29 mouse cellular contexts compared by ENCODE assay signal in genomic region chr10:119272005-119272404, GRCm38 (mm10). TPM values are rescaled to one million over a fixed set of nuclear protein-coding genes. Genes with fewer than 3 reads are reported as not detected.
DNase-seq lines count a peak whose midpoint lies in the region; ATAC-seq lines count a peak whose summit lies in the region.
"Had no signal": no experiment of that assay in that cellular context is flagged by ENCODE, and none has a peak within 500 bp of the region (broad histone marks: within the 10 kb centered on the region; RNA-seq: fewer than 3 reads in every experiment).

No protein-coding gene starts in this region.

- H3K4me1 ChIP-seq in heart, embryonic 10.5 days: no peaks in the 10 kb centered on the region
- 0 out of 2 replicates have a peak, but pooled peaks cover 2% of the 10 kb centered on the region for H3K4me1 ChIP-seq in midbrain, embryonic 11.5 days (ENCODE audit: control insufficient read depth, insufficient read depth, low read length)
- no peaks in the 10 kb centered on the region for H3K4me1 ChIP-seq in midbrain, embryonic 16.5 days (ENCODE audit: control insufficient read depth, insufficient read depth, low read length)
- H3K4me1 ChIP-seq: embryonic facial prominence, embryonic 13.5 days; embryonic facial prominence, embryonic 15.5 days had no signal

- no peaks in the 10 kb centered on the region for H3K27me3 ChIP-seq in heart, embryonic 10.5 days (ENCODE audit: insufficient read depth, poor library complexity, severe bottlenecking)
- no peaks in the 10 kb centered on the region for H3K27me3 ChIP-seq in midbrain, embryonic 11.5 days (ENCODE audit: control insufficient read depth, insufficient read depth, low read length)
- no peaks in the 10 kb centered on the region for H3K27me3 ChIP-seq in midbrain, embryonic 16.5 days (ENCODE audit: control insufficient read depth, insufficient read depth, low read depth, low read length)
- H3K27me3 ChIP-seq: CH12.LX; embryonic facial prominence, embryonic 13.5 days; embryonic facial prominence, embryonic 15.5 days; forebrain, embryonic 12.5 days had no signal

- H3K27ac ChIP-seq in heart, embryonic 10.5 days: no peak overlapping the region
- H3K27ac ChIP-seq in midbrain, embryonic 11.5 days (ENCODE audit: low read depth, low read length): no peak overlapping the region
- no peak overlapping the region for H3K27ac ChIP-seq in midbrain, embryonic 16.5 days (ENCODE audit: low read length)
- H3K27ac ChIP-seq: embryonic facial prominence, embryonic 13.5 days; embryonic facial prominence, embryonic 15.5 days; forebrain, embryonic 12.5 days had no signal

- ATAC-seq in frontal cortex, adult (ENCODE audit: low TSS enrichment): peak; percentile 64
- no peak for ATAC-seq in midbrain, embryonic 11.5 days (ENCODE audit: low FRiP score)
- ATAC-seq in midbrain, embryonic 16.5 days: no peak
- ATAC-seq: activated CD4-positive, CD25-positive, alpha-beta regulatory T cell, adult 4 months; CD4-positive, CD25-positive, alpha-beta regulatory T cell, adult 4 months; forebrain, embryonic 14.5 days; Patski had no signal

- WGBS in heart, embryonic 10.5 days: 91% methylated on average over 10 of the region's 10 CpGs
- WGBS in midbrain, embryonic 11.5 days: 96% methylated on average over 10 of the region's 10 CpGs
- 94% methylated on average over 10 of the region's 10 CpGs for WGBS in midbrain, embryonic 16.5 days

- H3K36me3 ChIP-seq in heart, embryonic 10.5 days: no peaks in the 10 kb centered on the region
- H3K36me3 ChIP-seq in midbrain, embryonic 11.5 days (ENCODE audit: control insufficient read depth, insufficient read depth, low read length): no peaks in the 10 kb centered on the region
- no peaks in the 10 kb centered on the region for H3K36me3 ChIP-seq in midbrain, embryonic 16.5 days (ENCODE audit: control insufficient read depth, insufficient read depth, low read length)
- H3K36me3 ChIP-seq: embryonic facial prominence, embryonic 13.5 days; embryonic facial prominence, embryonic 15.5 days; forebrain, embryonic 10.5 days; forebrain, embryonic 12.5 days; G1E had no signal

- H3K4me2 ChIP-seq in midbrain, embryonic 11.5 days: no peak overlapping the region
- no peak overlapping the region for H3K4me2 ChIP-seq in midbrain, embryonic 16.5 days (ENCODE audit: low read length)
- H3K4me2 ChIP-seq: embryonic facial prominence, embryonic 13.5 days; embryonic facial prominence, embryonic 15.5 days; forebrain, embryonic 12.5 days had no signal

- intact Hi-C loops in heart, postnatal 36 days (cut with DNase I): no loop called here

- no peak overlapping the region for H3K9ac ChIP-seq in midbrain, embryonic 11.5 days (ENCODE audit: low read length)
- no peak overlapping the region for H3K9ac ChIP-seq in midbrain, embryonic 16.5 days (ENCODE audit: low read depth, low read length)
- H3K9ac ChIP-seq: embryonic facial prominence, embryonic 13.5 days; embryonic facial prominence, embryonic 15.5 days; forebrain, embryonic 12.5 days had no signal

- no peak overlapping the region for H3K4me3 ChIP-seq in heart, embryonic 10.5 days
- no peak overlapping the region for H3K4me3 ChIP-seq in midbrain, embryonic 11.5 days (ENCODE audit: low read depth, low read length)
- no peak overlapping the region for H3K4me3 ChIP-seq in midbrain, embryonic 16.5 days (ENCODE audit: low read depth, low read length)
- H3K4me3 ChIP-seq: embryonic facial prominence, embryonic 13.5 days; embryonic facial prominence, embryonic 15.5 days; erythroblast, embryonic 14.5 days; forebrain, embryonic 10.5 days; forebrain, embryonic 12.5 days had no signal

- no peaks in the 10 kb centered on the region for H3K9me3 ChIP-seq in heart, embryonic 10.5 days
- H3K9me3 ChIP-seq in midbrain, embryonic 11.5 days (ENCODE audit: control insufficient read depth, low read length): no peaks in the 10 kb centered on the region
- no peaks in the 10 kb centered on the region for H3K9me3 ChIP-seq in midbrain, embryonic 16.5 days (replicated peaks; ENCODE audit: control insufficient read depth, low read length, poor library complexity, severe bottlenecking)
- H3K9me3 ChIP-seq: embryonic facial prominence, embryonic 15.5 days; forebrain, embryonic 10.5 days; forebrain, embryonic 12.5 days; G1E had no signal

- DNase-seq in frontal cortex, postnatal 25 days (ENCODE audit: low spot score in 2 of 2): no peak
- peak; percentile 22 for DNase-seq in heart, embryonic 10.5 days (ENCODE audit: low spot score)
- DNase-seq in heart, postnatal 36 days: no peak
- peak; percentile 59 for DNase-seq in midbrain, embryonic 11.5 days (ENCODE audit: low spot score, missing footprints)
- peak; percentile 22 for DNase-seq in brain, adult 2 months (ENCODE audit: low read depth, low spot score)
- DNase-seq: adrenal gland, adult 8-10 months; adrenal gland, postnatal 14 days; adrenal gland, postnatal 36 days; B cell, adult 2 months; cerebellum, adult 11 months; cerebellum, adult 18-20 months; cerebellum, adult 8-10 months; cerebellum, adult 9-11 months; cerebellum, postnatal 14 days; cerebellum, postnatal 36 days; embryo, embryonic 11 days had no signal

RNA-seq across cellular contexts. Expression of gene Cand1, which starts 32.1 kb away (rescaled TPM):
- polyA plus RNA-seq in heart, embryonic 10.5 days (2016; fragmentation: Nextera tagmentation; extraction: Ambion mirVana): 66.9 and 72.8 TPM in 2 replicates
- total RNA-seq in heart, postnatal 36 days (2021): 10 to 100 TPM; 39.1 to 49.1 TPM
- polyA plus RNA-seq in midbrain, embryonic 11.5 days (2014; fragmentation: Nextera tagmentation; extraction: Ambion mirVana): 115 and 123 TPM in 2 replicates
- polyA plus RNA-seq in midbrain, embryonic 16.5 days (2015; fragmentation: Nextera tagmentation; extraction: Ambion mirVana): 42.6 and 47.4 TPM in 2 replicates

Comparison
In these comparisons a context has a peak if more than half of its experiments do, and no peak if none do; other contexts are left out.
1. DNase-seq: peak in heart, embryonic 10.5 days (single experiment), midbrain, embryonic 11.5 days (single experiment) and brain, adult 2 months (single experiment); none in frontal cortex, postnatal 25 days (0 of 2) and heart, postnatal 36 days (0 of 2).